Mouse (Mus musculus) liver, embryonic 15.5 days (tissue): ENCODE measurements around the gene Gm49383. TPM values are rescaled to one million over a fixed set of nuclear protein-coding genes. Genes with fewer than 3 reads are reported as not detected.
"Not testable (repeated sequence)": the region's sequence is repeated elsewhere in the genome, so short reads cannot be mapped to it uniquely, and the experiment has no call there.

ENCODE experiments used
- ATAC-seq: fragments of 200-750 bp; cut with Nextera tagmentation; 2 replicates; pipeline ENCODE4 v1.8.0; 2017; ENCODE audit warnings: moderate number of reproducible peaks, mild to moderate bottlenecking, moderate library complexity; ENCODE audit not compliant: insufficient read depth
- H3K27ac ChIP-seq: fragments of 300-500 bp; sonication (generic); replicated peaks from 2 replicates; pipeline ENCODE4 v1.5.1; 2015; ENCODE audit warnings: mild to moderate bottlenecking, inconsistent platforms
- H3K27me3 ChIP-seq: fragments of 300-500 bp; sonication (generic); 2 replicates; pipeline ENCODE4 v1.6.1; 2015; ENCODE audit warnings: mild to moderate bottlenecking, inconsistent platforms
- H3K36me3 ChIP-seq: fragments of 300-500 bp; sonication (generic); replicated peaks from 2 replicates; pipeline ENCODE4 v1.6.1; 2015; ENCODE audit warnings: moderate library complexity, mild to moderate bottlenecking, inconsistent platforms
- H3K4me1 ChIP-seq: fragments of 300-500 bp; sonication (generic); replicated peaks from 2 replicates; pipeline ENCODE4 v1.6.1; 2015; ENCODE audit warnings: inconsistent platforms
- H3K4me2 ChIP-seq: fragments of 300-500 bp; sonication (generic); 2 replicates; pipeline ENCODE4 v1.6.1; 2015; ENCODE audit warnings: moderate library complexity, mild to moderate bottlenecking, inconsistent platforms
- H3K4me3 ChIP-seq: fragments of 300-500 bp; sonication (generic); replicated peaks from 2 replicates; pipeline ENCODE4 v1.5.1; 2015; ENCODE audit warnings: mild to moderate bottlenecking, inconsistent platforms
- H3K9ac ChIP-seq: fragments of 300-500 bp; sonication (generic); 2 replicates; pipeline ENCODE4 v1.6.1; 2015; ENCODE audit warnings: moderate library complexity, mild to moderate bottlenecking, inconsistent platforms
- H3K9me3 ChIP-seq: fragments of 300-500 bp; sonication (generic); replicated peaks from 2 replicates; pipeline ENCODE4 v1.6.1; 2016; ENCODE audit warnings: inconsistent platforms
- WGBS: fragments of 180-500 bp; shearing (Covaris S2); methylation state at CpG from one replicate; pipeline ENCODE4 v1.1.7; 2015; ENCODE audit warnings: mixed read lengths; ENCODE audit not compliant: insufficient replicate concordance; 5-methylcytosine and 5-hydroxymethylcytosine counted together
- polyA plus RNA-seq: library from polyadenylated mRNA; unstranded; fragments of >200 nt; fragmentation: Nextera tagmentation; extraction: Ambion mirVana; gene quantifications from 2 replicates; pipeline ENCODE4 v1.2.1, GENCODE M21; 2015

The Gm49383 gene
- polyA plus RNA-seq, 1 experiment from 2014 or later = 18.8 TPM

- Histone ChIP-seq H3K27ac (no peak overlapping the region), H3K4me1 (peaks cover 23% of the 10 kb centered on the region), H3K4me2 (no peak overlapping the region), H3K9ac (no peak overlapping the region), H3K27me3 (no peaks in the 10 kb centered on the region), H3K36me3 (peaks cover 45% of the 10 kb centered on the region), H3K4me3 (no peak overlapping the region), H3K9me3 (no peaks in the 10 kb centered on the region)
- WGBS = 61% methylated on average over 4 of the region's 4 CpGs
- ATAC-seq = no peak
Observed at GRCm38 (mm10) chr12:69181800-69182199, 15.1 kb downstream of the Gm49383 start.

DNA sequence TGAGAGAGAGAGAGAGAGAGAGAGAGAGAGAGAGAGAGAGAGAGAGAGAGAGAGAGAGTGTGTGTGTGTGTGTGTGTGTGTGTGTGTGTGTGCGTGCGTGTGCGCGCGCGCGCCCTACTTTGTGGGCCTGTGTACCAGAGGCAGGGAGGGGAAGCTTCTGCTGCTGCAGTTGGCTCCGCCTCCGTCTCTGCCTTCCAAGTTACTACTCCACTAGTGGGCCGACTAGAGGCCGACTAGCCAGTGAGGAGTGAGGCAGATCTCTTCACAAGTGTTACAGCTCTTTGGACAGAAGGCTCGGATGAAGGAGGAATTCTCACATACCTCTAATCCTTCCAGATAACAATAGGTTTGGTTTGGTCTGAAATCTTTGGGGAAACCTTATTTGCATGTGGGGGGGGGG, 17.5 kb downstream of the Gm49383 start:
- H3K4me1 ChIP-seq = peaks cover 6% of the 10 kb centered on the region
- WGBS = 66% methylated on average over 12 of the region's 12 CpGs
- H3K9ac ChIP-seq = no peak overlapping the region
- H3K9me3 ChIP-seq = no peaks in the 10 kb centered on the region
- no peak overlapping the region for H3K4me2 ChIP-seq
- H3K27ac ChIP-seq = no peak overlapping the region
- peaks cover 64% of the 10 kb centered on the region for H3K36me3 ChIP-seq
- ATAC-seq = no peak
- no peaks in the 10 kb centered on the region for H3K27me3 ChIP-seq
- no peak overlapping the region for H3K4me3 ChIP-seq

DNA sequence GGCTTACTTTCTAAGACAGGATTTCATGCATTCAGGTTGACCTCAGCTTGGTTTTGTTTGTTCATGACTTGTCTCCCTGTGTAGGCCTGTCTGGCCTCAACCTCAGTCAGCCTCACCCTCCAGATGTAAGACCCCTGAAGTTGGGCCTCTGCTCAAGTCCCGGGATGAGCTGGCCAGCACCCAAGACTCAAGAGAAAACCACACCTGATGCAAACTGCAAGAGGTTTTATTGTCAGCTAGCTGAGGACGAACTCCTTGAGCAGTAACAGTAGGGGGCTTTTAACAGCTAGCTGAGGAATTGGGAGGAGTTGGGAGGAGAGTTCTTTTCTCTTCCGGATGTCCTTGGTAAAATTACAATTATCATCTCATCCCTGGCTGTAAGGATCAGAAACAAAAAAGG, 19.4 kb downstream of the Gm49383 start:
- Histone ChIP-seq H3K4me2 (no peak overlapping the region), H3K4me3 (no peak overlapping the region), H3K27me3 (no peaks in the 10 kb centered on the region), H3K27ac (no peak overlapping the region), H3K36me3 (peaks cover 81% of the 10 kb centered on the region), H3K9me3 (no peaks in the 10 kb centered on the region), H3K9ac (no peak overlapping the region), H3K4me1 (peaks cover 6% of the 10 kb centered on the region; the same call in 1 of the 2 replicates)
- WGBS = 86% methylated on average over 3 of the region's 3 CpGs
- no peak for ATAC-seq

GRCm38 (mm10) chr12:69175975-69176374, 20.9 kb downstream of the Gm49383 start:
- WGBS = 73% methylated on average over 3 of the region's 3 CpGs

GRCm38 (mm10) chr12:69171307-69171706, 25.6 kb downstream of the Gm49383 start:
- WGBS = 83% methylated on average over 2 of the region's 2 CpGs
- Histone ChIP-seq H3K4me1 (peaks cover 32% of the 10 kb centered on the region), H3K27ac (no peak overlapping the region), H3K9ac (no peak overlapping the region), H3K4me2 (no peak overlapping the region), H3K36me3 (peaks cover 47% of the 10 kb centered on the region), H3K27me3 (no peaks in the 10 kb centered on the region), H3K4me3 (no peak overlapping the region), H3K9me3 (no peaks in the 10 kb centered on the region)
- ATAC-seq = no peak

More at GRCm38 (mm10) chr12:69175975-69176374, 20.9 kb downstream of the Gm49383 start:
- Histone ChIP-seq H3K27me3 (no peaks in the 10 kb centered on the region), H3K27ac (no peak overlapping the region), H3K36me3 (peaks cover 79% of the 10 kb centered on the region), H3K4me3 (no peak overlapping the region), H3K9ac (no peak overlapping the region), H3K4me1 (peaks cover 5% of the 10 kb centered on the region), H3K4me2 (no peak overlapping the region), H3K9me3 (no peaks in the 10 kb centered on the region)
- ATAC-seq = peak; percentile 24; the same call in 1 of the 2 replicates

DNA sequence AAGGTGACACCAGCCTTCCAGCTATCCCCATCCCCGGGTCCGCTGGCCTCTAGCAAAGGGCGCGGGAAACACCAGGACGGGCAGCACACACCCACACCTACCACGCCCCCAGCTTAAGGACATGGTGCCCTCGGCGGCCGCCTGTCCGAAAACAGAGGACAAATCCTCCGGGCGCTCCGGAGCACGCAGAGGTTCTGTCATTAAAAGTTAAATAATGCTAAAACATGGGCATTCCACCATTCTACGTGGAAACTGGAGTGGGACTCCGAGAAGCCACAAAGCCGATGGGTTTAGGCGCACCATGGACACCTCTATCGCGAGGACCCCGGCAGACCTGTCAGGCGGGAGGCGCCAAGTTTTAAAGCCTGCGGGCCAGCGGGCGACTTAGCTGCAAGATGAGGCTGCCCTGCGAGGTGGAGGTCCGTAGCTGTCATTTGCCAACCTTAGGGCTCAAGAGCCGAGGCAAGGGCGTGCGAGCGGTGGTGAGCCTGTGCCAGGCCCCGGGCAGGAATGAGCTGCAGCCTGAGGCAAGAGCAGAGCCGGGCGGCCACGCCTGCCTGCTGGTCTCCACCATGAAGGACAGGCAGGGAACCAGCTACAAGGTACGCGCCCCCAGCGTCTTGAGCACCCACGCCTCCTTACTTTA, 28.3 kb downstream of the Gm49383 start, which contains the start of gene Lrr1:
TSS of gene Lrr1 (plus strand) at position 354 of the 646 bp plus-strand sequence.
- under 1% methylated on average over 40 of the region's 40 CpGs for WGBS
- peaks cover 42% of the 10 kb centered on the region for H3K4me1 ChIP-seq
- H3K4me2 ChIP-seq = peak within 1 kb of the TSS; percentile 94
- no peaks in the 10 kb centered on the region for H3K9me3 ChIP-seq
- peak; percentile 92 for ATAC-seq
- peak within 1 kb of the TSS; percentile 98 for H3K4me3 ChIP-seq
- peak within 1 kb of the TSS; percentile 86 for H3K27ac ChIP-seq
- peak within 1 kb of the TSS; percentile 84 for H3K9ac ChIP-seq
- H3K36me3 ChIP-seq = peaks cover 20% of the 10 kb centered on the region
- no peaks in the 10 kb centered on the region for H3K27me3 ChIP-seq

DNA sequence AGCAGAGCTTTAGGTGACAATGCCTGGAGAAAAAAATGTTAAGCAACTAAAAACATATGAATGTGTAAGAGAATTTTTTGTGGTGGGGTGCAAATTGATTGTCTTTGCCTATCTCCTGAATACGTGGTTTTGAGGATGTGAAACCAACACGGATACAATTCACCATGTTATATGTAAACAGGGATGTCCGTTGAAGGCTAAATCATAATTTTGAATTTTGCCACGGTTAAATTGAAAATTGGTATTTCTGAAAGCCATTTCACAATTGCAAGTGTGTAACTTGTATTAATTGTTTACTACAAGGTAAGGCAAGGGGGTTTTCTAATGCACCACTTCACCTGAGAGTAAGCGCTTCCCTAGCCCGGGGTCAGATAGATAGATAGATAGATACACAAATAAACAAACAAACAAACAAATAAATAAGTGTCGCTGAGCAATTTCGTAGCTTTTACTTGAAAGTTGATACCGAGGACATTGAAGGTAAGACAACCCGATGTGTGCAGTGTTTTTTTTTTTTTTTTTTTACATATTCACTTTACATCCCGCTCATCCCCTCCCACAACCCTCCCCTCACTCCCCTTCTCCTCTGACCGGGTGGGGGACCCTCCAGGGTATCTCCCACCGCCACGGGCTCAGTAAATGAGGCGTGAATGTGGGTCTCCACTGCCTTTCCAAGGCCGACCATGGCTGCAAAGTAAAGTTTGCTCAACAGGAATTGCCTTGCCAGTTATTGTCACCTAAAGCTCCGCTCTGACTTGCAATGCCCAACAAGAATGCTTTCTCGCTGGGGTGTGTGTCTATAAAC, 29.0 kb downstream of the Gm49383 start:
- Histone ChIP-seq H3K27me3 (no peaks in the 10 kb centered on the region), H3K36me3 (peaks cover 13% of the 10 kb centered on the region), H3K27ac (peak overlapping the region; percentile 86), H3K4me2 (peak overlapping the region; percentile 94), H3K9ac (peak overlapping the region; percentile 84), H3K4me1 (peaks cover 42% of the 10 kb centered on the region), H3K9me3 (no peaks in the 10 kb centered on the region), H3K4me3 (peak overlapping the region; percentile 98)
- ATAC-seq = 0 out of 2 replicates have a peak, but pooled peaks have one; percentile 1
- 6% methylated on average over 18 of the region's 18 CpGs for WGBS

- H3K27ac ChIP-seq, H3K9me3 ChIP-seq, ATAC-seq, H3K36me3 ChIP-seq, H3K27me3 ChIP-seq, H3K9ac ChIP-seq: not testable (repeated sequence)
- 77% methylated on average over 8 of the region's 8 CpGs for whole genome bisulfite sequencing
- peak overlapping the region; percentile 98; the same call in 1 of the 2 replicates for H3K4me3 ChIP-seq
- peaks cover 42% of the 10 kb centered on the region for H3K4me1 ChIP-seq
- peak overlapping the region; percentile 94; the same call in 1 of the 2 replicates for H3K4me2 ChIP-seq
Observed at GRCm38 (mm10) chr12:69166861-69167581, 29.9 kb downstream of the Gm49383 start.

GRCm38 (mm10) chr12:69164904-69165303, 32.0 kb downstream of the Gm49383 start:
- Histone ChIP-seq H3K27me3 (no peaks in the 10 kb centered on the region), H3K9ac (no peak overlapping the region), H3K27ac (no peak overlapping the region), H3K4me3 (no peak overlapping the region), H3K4me1 (peaks cover 28% of the 10 kb centered on the region), H3K9me3 (no peaks in the 10 kb centered on the region), H3K4me2 (no peak overlapping the region), H3K36me3 (no peaks in the 10 kb centered on the region)
- WGBS = 10% methylated on average over 3 of the region's 3 CpGs
- no peak for ATAC-seq

DNA sequence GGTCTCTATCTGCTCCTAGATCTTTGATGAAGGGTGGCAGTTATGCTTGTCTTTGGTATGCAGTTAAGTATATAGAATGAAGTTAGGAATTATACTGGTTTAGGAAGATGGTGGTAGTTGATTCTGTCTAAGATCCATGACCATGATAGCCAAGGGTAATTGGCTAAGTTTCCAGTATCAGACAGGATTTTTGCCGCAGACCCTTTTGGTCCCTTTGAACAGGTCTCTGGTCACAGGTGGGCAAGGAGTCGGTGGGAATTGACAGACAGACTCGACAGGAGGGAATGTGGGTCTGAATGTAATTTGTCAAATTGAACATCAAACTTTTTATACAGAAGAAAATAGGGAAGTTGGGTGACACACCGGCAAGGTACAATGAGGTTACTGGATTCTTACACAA, 33.3 kb downstream of the Gm49383 start:
- H3K9ac ChIP-seq, H3K36me3 ChIP-seq, ATAC-seq, H3K27me3 ChIP-seq, H3K4me2 ChIP-seq, H3K9me3 ChIP-seq, H3K4me3 ChIP-seq, H3K27ac ChIP-seq: not testable (repeated sequence)
- peaks cover 25% of the 10 kb centered on the region for H3K4me1 ChIP-seq
- 70% methylated on average over 4 of the region's 4 CpGs for WGBS

GRCm38 (mm10) chr12:69160677-69161076, 36.2 kb downstream of the Gm49383 start:
- not testable (repeated sequence) for H3K4me3 ChIP-seq, H3K9ac ChIP-seq, H3K27ac ChIP-seq, H3K9me3 ChIP-seq, ATAC-seq, H3K27me3 ChIP-seq, H3K4me2 ChIP-seq
- Histone ChIP-seq H3K4me1 (peaks cover 34% of the 10 kb centered on the region), H3K36me3 (peaks cover 22% of the 10 kb centered on the region)
- WGBS = 64% methylated on average over 2 of the region's 2 CpGs
